Mouse (Mus musculus): Measurements from ENCODE around the gene Ankrd33b. TPM values are rescaled to one million over a fixed set of nuclear protein-coding genes. Genes with fewer than 3 reads are reported as not detected.

Gene Ankrd33b
- polyA plus RNA-seq, 1 experiment from 2014 or later, result 0.69 TPM

Other genes with a start within 250 kb of the Ankrd33b start
- 21.5 and 21.9 TPM in 2 replicates for gene Dap, start 143.4 kb downstream of the Ankrd33b start, polyA plus RNA-seq (2015; fragmentation: Nextera tagmentation; extraction: Ambion mirVana)
- 2.0 and 2.5 TPM in 2 replicates for gene Ropn1l, start 86.0 kb upstream of the Ankrd33b start, polyA plus RNA-seq (2015; fragmentation: Nextera tagmentation; extraction: Ambion mirVana)
- 99.8 and 106 TPM in 2 replicates for gene March6, start 163.3 kb upstream of the Ankrd33b start, polyA plus RNA-seq (2015; fragmentation: Nextera tagmentation; extraction: Ambion mirVana)
- gene Cmbl, start 197.7 kb upstream of the Ankrd33b start, polyA plus RNA-seq (2015; fragmentation: Nextera tagmentation; extraction: Ambion mirVana), result 8.7 and 12.8 TPM in 2 replicates
- 484 and 516 TPM in 2 replicates for gene Cct5, start 234.1 kb upstream of the Ankrd33b start, polyA plus RNA-seq (2015; fragmentation: Nextera tagmentation; extraction: Ambion mirVana)
- gene Fam173b, start 234.1 kb upstream of the Ankrd33b start, polyA plus RNA-seq (2015; fragmentation: Nextera tagmentation; extraction: Ambion mirVana), result 8.2 and 9.3 TPM in 2 replicates